24 mouse cellular contexts compared by ENCODE assay signal in the genomic region with DNA sequence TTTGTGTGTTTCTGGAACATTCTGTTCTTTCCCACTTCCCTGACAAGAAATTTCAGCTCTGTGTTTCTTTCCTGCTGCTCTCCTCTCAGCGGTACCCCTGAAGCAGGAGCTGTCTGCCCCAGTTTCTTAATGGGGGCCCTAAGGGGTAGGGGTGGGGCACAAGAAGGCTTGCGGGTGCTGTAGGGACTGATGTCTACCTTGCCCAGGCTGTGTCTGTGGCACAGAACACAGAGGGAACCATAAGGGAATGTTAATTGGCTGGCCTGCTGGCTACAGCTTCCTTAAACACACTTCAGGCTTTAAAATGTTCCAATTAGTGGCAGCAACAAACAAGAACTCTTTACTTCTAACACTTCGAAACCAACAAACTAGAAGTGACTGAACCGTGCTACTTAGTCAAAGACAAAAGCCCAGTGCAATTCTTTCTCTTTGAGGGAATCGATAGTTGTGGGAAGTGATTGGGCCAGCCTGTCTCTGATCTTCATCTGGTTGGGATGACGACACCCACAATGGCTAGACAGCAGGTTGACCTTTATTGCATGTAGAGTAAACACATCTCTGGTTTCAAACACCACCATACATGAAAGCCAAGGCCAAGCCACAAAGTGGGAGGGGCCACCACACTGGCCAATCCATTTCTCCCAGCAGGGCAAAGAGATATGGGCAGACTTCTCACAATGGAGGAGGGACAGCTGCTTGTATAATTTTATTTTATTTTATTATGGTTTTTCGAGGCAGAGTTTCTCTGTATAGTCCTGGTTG. TPM values are rescaled to one million over a fixed set of nuclear protein-coding genes. Genes with fewer than 3 reads are reported as not detected.
DNase-seq lines count a peak whose midpoint lies in the region; ATAC-seq and TF ChIP-seq lines count a peak whose summit lies in the region.
"Had no signal": no experiment of that assay in that cellular context is flagged by ENCODE, and none has a peak within 500 bp of the region (broad histone marks: within the 10 kb centered on the region; RNA-seq: fewer than 3 reads in every experiment).

No protein-coding gene starts in this region.

- no peak overlapping the region for H3K4me2 ChIP-seq in forebrain, postnatal 0 days (ENCODE audit: low read depth)
- H3K4me2 ChIP-seq in liver, embryonic 15.5 days = no peak overlapping the region
- H3K4me2 ChIP-seq: heart, embryonic 11.5 days; hindbrain, embryonic 15.5 days; limb, embryonic 13.5 days; neural tube, embryonic 12.5 days had no signal

- ATAC-seq in forebrain, postnatal 0 days = peak; percentile 20; the same call in 1 of the 2 replicates
- peak; percentile 65 for ATAC-seq in liver, embryonic 15.5 days (ENCODE audit: insufficient read depth)

- no peaks in the 10 kb centered on the region for H3K9me3 ChIP-seq in embryonic facial prominence, embryonic 10.5 days
- H3K9me3 ChIP-seq in forebrain, postnatal 0 days (ENCODE audit: low read length) = no peaks in the 10 kb centered on the region
- no peaks in the 10 kb centered on the region for H3K9me3 ChIP-seq in liver, embryonic 15.5 days (replicated peaks)
- H3K9me3 ChIP-seq: hindbrain, embryonic 15.5 days; limb, embryonic 13.5 days; megakaryocyte, embryonic 14.5 days; neural tube, embryonic 12.5 days had no signal

- 74% methylated on average over 7 of the region's 7 CpGs for WGBS in embryonic facial prominence, embryonic 10.5 days
- 32% methylated on average over 7 of the region's 7 CpGs for WGBS in forebrain, postnatal 0 days
- WGBS in liver, embryonic 15.5 days (ENCODE audit: insufficient replicate concordance) = 56% methylated on average over 7 of the region's 7 CpGs

- no peak for DNase-seq in layer of hippocampus, adult 2 months (ENCODE audit: low spot score in 2 of 2)
- no peak for DNase-seq in layer of hippocampus, adult 11-12 months (ENCODE audit: low spot score)
- DNase-seq in embryonic facial prominence, embryonic 10.5 days (ENCODE audit: low spot score) = no peak
- DNase-seq in forebrain, postnatal 0 days = no peak
- no peak for DNase-seq in thymus, postnatal 0 days (ENCODE audit: low spot score)
- no peak for DNase-seq in yolk sac, embryonic 10.5 days (ENCODE audit: low spot score)
- DNase-seq in adrenal gland, adult (ENCODE audit: inconsistent age in 2 of 2, low spot score in 1 of 2) = no peak
- DNase-seq: adrenal gland, postnatal 36 days; cerebellum, postnatal 10 days; gastrocnemius, postnatal 36 days; kidney, adult 18-20 months; kidney, postnatal 10 days; lung, postnatal 10 days; right cerebral cortex, postnatal 14 days; thymus, postnatal 36 days had no signal

- H3K4me3 ChIP-seq in layer of hippocampus, adult 2 months = no peak overlapping the region
- H3K4me3 ChIP-seq in embryonic facial prominence, embryonic 10.5 days = no peak overlapping the region
- no peak overlapping the region for H3K4me3 ChIP-seq in forebrain, postnatal 0 days (ENCODE audit: low read depth, low read length)
- no peak overlapping the region for H3K4me3 ChIP-seq in liver, embryonic 15.5 days (replicated peaks)
- H3K4me3 ChIP-seq: erythroblast, embryonic 14.5 days; hindbrain, embryonic 15.5 days; left cerebral cortex, adult 2 months; limb, embryonic 13.5 days; megakaryocyte, embryonic 14.5 days; neural tube, embryonic 12.5 days had no signal

- H3K9ac ChIP-seq in forebrain, postnatal 0 days = no peak overlapping the region
- H3K9ac ChIP-seq in liver, embryonic 15.5 days = no peak overlapping the region
- H3K9ac ChIP-seq: hindbrain, embryonic 15.5 days; limb, embryonic 13.5 days; neural tube, embryonic 12.5 days had no signal

- H3K27me3 ChIP-seq in embryonic facial prominence, embryonic 10.5 days (replicated peaks; ENCODE audit: low read depth, poor library complexity, severe bottlenecking) = peaks cover 9% of the 10 kb centered on the region; the same call in 1 of the 2 replicates
- no peaks in the 10 kb centered on the region for H3K27me3 ChIP-seq in forebrain, postnatal 0 days (ENCODE audit: insufficient read depth, low read length)
- no peaks in the 10 kb centered on the region for H3K27me3 ChIP-seq in liver, embryonic 15.5 days
- H3K27me3 ChIP-seq: hindbrain, embryonic 15.5 days; limb, embryonic 13.5 days; neural tube, embryonic 12.5 days had no signal

- H3K27ac ChIP-seq in layer of hippocampus, adult 2 months = 0 out of 2 replicates have a peak overlapping the region, but pooled peaks have one; percentile 82
- H3K27ac ChIP-seq in embryonic facial prominence, embryonic 10.5 days (replicated peaks) = peak overlapping the region; percentile 35; the same call in 1 of the 2 replicates
- H3K27ac ChIP-seq in forebrain, postnatal 0 days (ENCODE audit: low read depth, low read length) = no peak overlapping the region
- H3K27ac ChIP-seq in liver, embryonic 15.5 days (replicated peaks) = peak overlapping the region; percentile 38
- H3K27ac ChIP-seq: hindbrain, embryonic 15.5 days; left cerebral cortex, adult 2 months; limb, embryonic 13.5 days; neural tube, embryonic 12.5 days had no signal

- H3K36me3 ChIP-seq in embryonic facial prominence, embryonic 10.5 days (replicated peaks) = no peaks in the 10 kb centered on the region
- H3K36me3 ChIP-seq in forebrain, postnatal 0 days (ENCODE audit: insufficient read depth) = no peaks in the 10 kb centered on the region
- H3K36me3 ChIP-seq in liver, embryonic 15.5 days (replicated peaks) = no peaks in the 10 kb centered on the region
- H3K36me3 ChIP-seq: hindbrain, embryonic 15.5 days; limb, embryonic 13.5 days; neural tube, embryonic 12.5 days had no signal

- TF ChIP-seq CTCF in layer of hippocampus, adult 2 months (conservative IDR thresholded peaks at IDR 0.05) = no peak
- TF ChIP-seq CTCF in forebrain, postnatal 0 days (IDR thresholded peaks at IDR 0.05; ENCODE audit: low read depth) = no peak

- H3K4me1 ChIP-seq in embryonic facial prominence, embryonic 10.5 days = peaks cover 21% of the 10 kb centered on the region
- H3K4me1 ChIP-seq in forebrain, postnatal 0 days (ENCODE audit: insufficient read depth) = peaks cover 25% of the 10 kb centered on the region
- peaks cover 9% of the 10 kb centered on the region for H3K4me1 ChIP-seq in liver, embryonic 15.5 days (replicated peaks)

RNA-seq across cellular contexts. Expression of gene Tmem150c, which starts 39.7 kb away (rescaled TPM):
- 10 to 100 TPM; 79.7 to 88.9 TPM for total RNA-seq in layer of hippocampus, adult 2 months (2021)
- 1.3 and 1.7 TPM in 2 replicates for polyA plus RNA-seq in embryonic facial prominence, embryonic 10.5 days (2016; fragmentation: Nextera tagmentation; extraction: Ambion mirVana)
- 76.1 and 86.1 TPM in 2 replicates for total RNA-seq in forebrain, postnatal 0 days (2014; rRNA removed)
- polyA plus RNA-seq in forebrain, postnatal 0 days (2015; fragmentation: Nextera tagmentation; extraction: Ambion mirVana) = 44.0 and 60.6 TPM in 2 replicates
- 0.36 and 0.59 TPM in 2 replicates for polyA plus RNA-seq in liver, embryonic 15.5 days (2015; fragmentation: Nextera tagmentation; extraction: Ambion mirVana)
- 8.7 and 9.8 TPM in 2 replicates for polyA plus RNA-seq in thymus, postnatal 0 days (2015; fragmentation: Nextera tagmentation; extraction: Ambion mirVana)
- total RNA-seq: monocyte, adult 5-6 weeks had no signal
- polyA plus RNA-seq: erythroblast, embryonic 14.5 days had no signal
